Mouse (Mus musculus): ENCODE measurements around the gene Paqr7. TPM values are rescaled to one million over a fixed set of nuclear protein-coding genes. Genes with fewer than 3 reads are reported as not detected.

Paqr7 gene
- polyA plus RNA-seq, 1 experiment from 2014 or later: 4.3 TPM

DNA sequence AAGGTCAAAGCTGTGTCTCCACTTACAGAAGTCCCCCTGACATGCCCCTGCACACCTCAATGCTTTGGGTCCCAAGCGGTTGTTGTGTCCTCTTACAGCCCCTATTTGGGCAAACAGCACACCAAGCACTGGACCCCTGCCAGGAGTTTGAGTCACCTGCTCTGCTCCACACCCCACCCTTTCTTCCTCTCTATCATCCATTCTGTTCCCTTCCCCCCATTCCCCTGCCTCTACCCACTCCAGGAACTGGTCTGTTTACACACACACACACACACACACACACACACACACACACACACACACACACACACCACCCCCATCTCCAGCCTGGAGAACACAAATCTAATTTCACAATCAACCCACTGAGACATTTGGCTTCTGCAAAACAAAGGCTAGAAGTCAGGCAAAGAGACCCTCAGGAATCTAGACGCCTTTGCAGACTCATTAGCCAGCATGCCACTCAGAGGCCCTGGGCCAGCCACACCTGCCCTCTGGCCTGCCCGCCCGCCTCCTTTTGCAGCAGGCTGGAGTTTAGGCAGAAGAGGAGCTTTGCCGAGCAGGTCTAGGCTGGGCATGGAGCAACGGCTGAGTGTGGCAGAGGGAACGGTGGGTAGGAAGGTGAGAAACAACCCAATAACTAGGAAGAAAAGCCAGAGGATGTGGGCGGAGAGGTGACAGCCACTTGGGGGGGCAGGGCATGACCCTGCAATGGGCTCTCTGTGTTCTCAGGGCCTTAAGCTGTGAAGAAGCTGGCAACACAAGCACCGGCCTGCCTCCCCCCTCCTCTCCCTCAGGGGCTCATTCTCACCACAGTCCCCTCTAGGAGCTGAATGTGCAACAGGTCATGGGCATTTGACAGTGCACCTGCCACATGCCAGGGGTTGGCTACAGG lies 50.6 kb downstream of the Paqr7 start:
- Histone ChIP-seq H3K9me3 (replicated peaks; ENCODE audit: control insufficient read depth, low read length) (peaks cover 5% of the 10 kb centered on the region), H3K4me1 (ENCODE audit: control insufficient read depth, insufficient read depth, low read length) (peaks cover 6% of the 10 kb centered on the region; the same call in 1 of the 2 replicates), H3K4me2 (ENCODE audit: low read length) (no peak overlapping the region), H3K36me3 (ENCODE audit: control insufficient read depth, insufficient read depth, low read length) (peaks cover 65% of the 10 kb centered on the region), H3K27me3 (replicated peaks; ENCODE audit: control insufficient read depth, insufficient read depth, low read length) (no peaks in the 10 kb centered on the region), H3K9ac (ENCODE audit: low read length) (no peak overlapping the region), H3K27ac (ENCODE audit: low read depth, low read length) (no peak overlapping the region), H3K4me3 (ENCODE audit: low read depth, low read length) (no peak overlapping the region)
- no peak for ATAC-seq
- DNase-seq (ENCODE audit: low spot score): no peak
- WGBS: 70% methylated on average over 9 of the region's 9 CpGs

DNA sequence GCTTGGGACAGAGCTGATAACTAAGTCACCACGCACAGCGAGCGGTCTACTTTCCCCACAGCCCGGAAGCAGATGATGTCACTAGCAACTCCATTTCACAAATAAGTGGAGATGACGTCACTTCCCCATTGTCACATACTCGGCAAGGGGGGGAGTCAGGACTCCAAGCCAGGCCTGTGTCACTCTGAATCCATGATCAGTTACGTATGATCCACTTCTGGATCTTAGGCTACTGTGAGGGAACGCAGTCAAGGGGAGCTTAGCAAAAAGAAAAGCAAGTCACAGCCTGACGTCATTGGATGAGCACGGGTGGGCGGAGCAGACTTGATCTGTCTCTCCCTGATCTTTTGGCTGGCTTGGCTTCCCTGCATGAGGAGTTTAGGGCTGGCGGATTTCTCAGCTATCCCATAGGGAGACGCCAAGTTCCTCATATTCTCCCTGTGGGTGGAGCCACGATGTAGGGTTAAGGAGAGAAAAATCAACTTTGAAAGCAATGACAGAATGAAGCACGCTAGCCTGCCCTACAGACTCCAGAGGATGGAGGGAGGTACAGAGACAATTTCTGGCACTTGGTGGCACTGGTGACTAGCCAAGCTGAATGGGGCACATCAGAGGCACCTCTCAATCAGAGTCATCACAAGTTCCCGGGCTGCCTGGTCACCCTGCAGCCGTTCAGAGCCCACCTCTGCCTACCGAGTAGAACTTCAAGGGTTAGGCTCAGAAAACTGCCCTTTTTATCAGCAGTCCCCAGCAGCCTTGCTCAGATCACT lies 51.9 kb downstream of the Paqr7 start:
- H3K27ac ChIP-seq (ENCODE audit: low read depth, low read length): no peak overlapping the region
- no peak overlapping the region for H3K4me3 ChIP-seq (ENCODE audit: low read depth, low read length)
- no peaks in the 10 kb centered on the region for H3K27me3 ChIP-seq (replicated peaks; ENCODE audit: control insufficient read depth, insufficient read depth, low read length)
- 63% methylated on average over 18 of the region's 18 CpGs for WGBS
- ATAC-seq (no peak), DNase-seq (ENCODE audit: low spot score) (no peak)
- peaks cover 55% of the 10 kb centered on the region for H3K36me3 ChIP-seq (ENCODE audit: control insufficient read depth, insufficient read depth, low read length)
- no peak overlapping the region for H3K9ac ChIP-seq (ENCODE audit: low read length)
- H3K4me1 ChIP-seq (ENCODE audit: control insufficient read depth, insufficient read depth, low read length): peaks cover 6% of the 10 kb centered on the region; the same call in 1 of the 2 replicates
- peaks cover 5% of the 10 kb centered on the region for H3K9me3 ChIP-seq (replicated peaks; ENCODE audit: control insufficient read depth, low read length)
- no peak overlapping the region for H3K4me2 ChIP-seq (ENCODE audit: low read length)

GRCm38 (mm10) chr4:134549899-134550298 lies 53.4 kb downstream of the Paqr7 start:
- ATAC-seq (no peak), DNase-seq (ENCODE audit: low spot score) (no peak)
- Histone ChIP-seq H3K4me3 (ENCODE audit: low read depth, low read length) (no peak overlapping the region), H3K4me1 (ENCODE audit: control insufficient read depth, insufficient read depth, low read length) (peaks cover 6% of the 10 kb centered on the region; the same call in 1 of the 2 replicates), H3K36me3 (ENCODE audit: control insufficient read depth, insufficient read depth, low read length) (peaks cover 45% of the 10 kb centered on the region), H3K27me3 (replicated peaks; ENCODE audit: control insufficient read depth, insufficient read depth, low read length) (no peaks in the 10 kb centered on the region), H3K4me2 (ENCODE audit: low read length) (no peak overlapping the region), H3K9me3 (replicated peaks; ENCODE audit: control insufficient read depth, low read length) (peaks cover 5% of the 10 kb centered on the region), H3K27ac (ENCODE audit: low read depth, low read length) (no peak overlapping the region), H3K9ac (ENCODE audit: low read length) (no peak overlapping the region)
- 96% methylated on average over 8 of the region's 8 CpGs for WGBS

GRCm38 (mm10) chr4:134551494-134552316 lies 55.2 kb downstream of the Paqr7 start, which contains the start of gene Selenon:
TSS of gene Selenon (minus strand) at chr4:134552166.
- Histone ChIP-seq H3K36me3 (ENCODE audit: control insufficient read depth, insufficient read depth, low read length) (peaks cover 28% of the 10 kb centered on the region), H3K4me1 (ENCODE audit: control insufficient read depth, insufficient read depth, low read length) (peaks cover 6% of the 10 kb centered on the region; the same call in 1 of the 2 replicates), H3K9ac (ENCODE audit: low read length) (peak within 1 kb of the TSS; percentile 95), H3K9me3 (replicated peaks; ENCODE audit: control insufficient read depth, low read length) (peaks cover 5% of the 10 kb centered on the region), H3K27me3 (replicated peaks; ENCODE audit: control insufficient read depth, insufficient read depth, low read length) (no peaks in the 10 kb centered on the region), H3K4me3 (ENCODE audit: low read depth, low read length) (peak within 1 kb of the TSS; percentile 65), H3K4me2 (ENCODE audit: low read length) (peak within 1 kb of the TSS; percentile 73), H3K27ac (ENCODE audit: low read depth, low read length) (peak within 1 kb of the TSS; percentile 87)
- DNase-seq (ENCODE audit: low spot score): peak; percentile 62
- ATAC-seq: peak; percentile 88
- under 1% methylated on average over 51 of the region's 67 CpGs for WGBS

- peaks cover 15% of the 10 kb centered on the region for H3K36me3 ChIP-seq (ENCODE audit: control insufficient read depth, insufficient read depth, low read length)
- 62% methylated on average over 1 of the region's 1 CpGs for WGBS
- peaks cover 5% of the 10 kb centered on the region for H3K9me3 ChIP-seq (replicated peaks; ENCODE audit: control insufficient read depth, low read length)
- no peaks in the 10 kb centered on the region for H3K27me3 ChIP-seq (replicated peaks; ENCODE audit: control insufficient read depth, insufficient read depth, low read length)
- H3K4me3 ChIP-seq (ENCODE audit: low read depth, low read length): no peak overlapping the region
- no peak overlapping the region for H3K4me2 ChIP-seq (ENCODE audit: low read length)
- DNase-seq (ENCODE audit: low spot score) (no peak), ATAC-seq (no peak)
- H3K9ac ChIP-seq (ENCODE audit: low read length): no peak overlapping the region
- peaks cover 6% of the 10 kb centered on the region; the same call in 1 of the 2 replicates for H3K4me1 ChIP-seq (ENCODE audit: control insufficient read depth, insufficient read depth, low read length)
- no peak overlapping the region for H3K27ac ChIP-seq (ENCODE audit: low read depth, low read length)
Observed at GRCm38 (mm10) chr4:134553631-134554030, 57.1 kb downstream of the Paqr7 start.

GRCm38 (mm10) chr4:134555956-134556580 lies 59.6 kb downstream of the Paqr7 start:
- Histone ChIP-seq H3K27me3 (replicated peaks; ENCODE audit: control insufficient read depth, insufficient read depth, low read length) (no peaks in the 10 kb centered on the region), H3K27ac (ENCODE audit: low read depth, low read length) (no peak overlapping the region), H3K4me2 (ENCODE audit: low read length) (no peak overlapping the region), H3K9me3 (replicated peaks; ENCODE audit: control insufficient read depth, low read length) (no peaks in the 10 kb centered on the region), H3K36me3 (ENCODE audit: control insufficient read depth, insufficient read depth, low read length) (no peaks in the 10 kb centered on the region), H3K4me1 (ENCODE audit: control insufficient read depth, insufficient read depth, low read length) (peaks cover 4% of the 10 kb centered on the region; the same call in 1 of the 2 replicates), H3K4me3 (ENCODE audit: low read depth, low read length) (no peak overlapping the region), H3K9ac (ENCODE audit: low read length) (no peak overlapping the region)
- WGBS: 54% methylated on average over 8 of the region's 8 CpGs
- ATAC-seq (no peak), DNase-seq (ENCODE audit: low spot score) (peak; percentile 41)

DNA sequence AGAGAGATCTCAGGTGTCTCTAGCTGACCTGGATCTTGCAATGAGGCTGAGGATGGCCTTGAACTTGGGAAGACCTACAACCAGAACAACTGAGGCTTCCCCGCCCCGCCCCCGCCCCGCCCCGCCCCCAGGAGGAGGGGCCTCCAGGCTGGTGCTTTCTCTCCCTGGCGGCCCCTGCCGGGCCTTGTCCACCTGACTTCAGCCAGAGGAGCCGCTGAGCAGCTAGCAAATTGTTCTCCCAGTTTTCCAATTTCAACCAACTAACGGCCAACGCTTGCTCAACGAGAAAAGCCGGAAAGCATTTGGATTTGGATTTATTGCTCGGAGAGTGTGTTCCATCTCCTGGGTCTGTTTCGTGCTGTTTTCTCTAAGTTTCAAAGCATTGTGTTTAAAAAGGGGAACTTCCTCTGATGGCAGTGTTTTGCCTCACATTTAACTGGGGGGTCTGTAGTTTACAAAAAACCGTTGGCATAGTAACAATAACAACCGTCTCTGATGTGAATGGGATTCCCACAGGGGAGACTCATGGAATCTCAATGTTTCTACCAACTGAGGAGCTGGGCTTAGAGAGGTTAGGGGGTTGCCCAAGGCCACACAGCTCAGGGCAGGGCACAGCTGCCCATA lies 61.2 kb downstream of the Paqr7 start:
- Histone ChIP-seq H3K27ac (ENCODE audit: low read depth, low read length) (no peak overlapping the region), H3K4me2 (ENCODE audit: low read length) (no peak overlapping the region), H3K27me3 (replicated peaks; ENCODE audit: control insufficient read depth, insufficient read depth, low read length) (no peaks in the 10 kb centered on the region), H3K4me3 (ENCODE audit: low read depth, low read length) (no peak overlapping the region), H3K9me3 (replicated peaks; ENCODE audit: control insufficient read depth, low read length) (no peaks in the 10 kb centered on the region), H3K9ac (ENCODE audit: low read length) (no peak overlapping the region), H3K36me3 (ENCODE audit: control insufficient read depth, insufficient read depth, low read length) (no peaks in the 10 kb centered on the region), H3K4me1 (ENCODE audit: control insufficient read depth, insufficient read depth, low read length) (no peaks in the 10 kb centered on the region)
- ATAC-seq: no peak
- WGBS: 13% methylated on average over 12 of the region's 16 CpGs
- no peak for DNase-seq (ENCODE audit: low spot score)

Measured in forebrain, embryonic 14.5 days (tissue).